Mouse (Mus musculus) kidney, adult 11 months (tissue): ENCODE data around the gene Pfpl.

ENCODE experiments used
- DNase-seq: peaks from one replicate; pipeline ENCODE4 v3.0.0; 2022

Pfpl gene

DNA sequence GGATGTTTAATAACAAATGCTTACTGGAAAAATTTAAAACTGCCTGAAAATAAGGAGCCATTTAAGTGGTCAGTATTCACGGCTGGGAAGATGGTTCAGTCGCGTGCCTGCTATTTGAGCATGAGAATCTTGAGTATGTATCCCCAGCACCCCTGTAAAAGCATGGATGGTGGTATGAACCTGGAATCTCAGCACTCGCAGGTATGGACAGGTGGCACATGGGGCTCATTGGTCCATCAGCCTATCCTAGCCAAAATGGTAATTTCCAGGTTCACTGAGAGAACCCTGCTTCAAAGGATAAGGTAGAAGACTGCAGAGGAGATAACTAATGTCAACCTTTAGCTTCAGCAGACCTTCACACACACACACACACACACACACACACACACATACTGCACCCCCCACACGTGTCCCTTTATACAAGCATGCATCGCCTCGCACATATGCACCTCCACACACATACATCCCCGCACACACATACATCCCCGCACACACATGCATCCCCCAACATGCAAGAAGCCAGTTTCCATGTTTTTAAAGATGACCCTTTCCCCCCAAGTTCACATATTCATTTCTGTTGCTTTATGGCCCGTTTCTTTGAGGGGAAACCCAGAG, 37.9 kb downstream of the Pfpl start:
- no peak for DNase-seq

DNA sequence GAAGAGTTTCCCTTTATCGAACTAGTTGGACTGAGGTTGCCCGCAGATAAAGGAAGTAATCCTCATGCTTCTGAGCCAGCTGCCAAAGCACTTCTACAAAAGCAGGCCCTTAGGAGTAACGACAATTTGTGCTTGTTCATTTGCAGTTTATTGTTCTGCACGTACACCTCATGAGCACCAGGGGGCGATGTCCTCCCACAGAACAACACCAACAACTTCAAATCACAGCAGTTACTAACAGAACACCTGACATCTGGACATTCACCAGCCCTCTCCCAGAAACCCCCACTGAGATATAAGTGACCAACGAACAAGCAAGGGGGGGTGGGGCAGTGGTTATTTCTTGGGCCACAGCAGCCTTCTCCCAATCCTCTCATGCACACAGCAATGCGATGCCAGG, 38.5 kb downstream of the Pfpl start:
- peak; percentile 67 for DNase-seq

DNA sequence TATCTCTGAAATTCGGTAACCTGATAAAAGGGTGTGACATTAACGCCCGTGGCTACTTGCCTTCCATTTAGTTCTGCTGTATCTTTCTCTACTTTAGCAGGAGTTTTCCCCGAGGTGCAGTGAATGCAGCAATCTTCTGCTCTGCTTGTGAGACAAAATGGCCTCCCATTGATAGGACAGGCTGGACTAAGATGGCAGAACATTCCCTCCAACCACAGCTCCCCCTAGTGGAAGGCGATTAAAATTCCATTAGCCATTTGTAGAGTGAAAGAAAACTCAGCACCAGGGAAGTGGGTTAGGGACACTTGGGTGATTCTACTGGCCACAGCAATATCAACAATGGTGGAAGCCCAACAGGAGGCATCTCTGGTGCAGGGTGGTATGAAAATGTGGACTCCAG, 39.7 kb downstream of the Pfpl start:
- no peak for DNase-seq

DNA sequence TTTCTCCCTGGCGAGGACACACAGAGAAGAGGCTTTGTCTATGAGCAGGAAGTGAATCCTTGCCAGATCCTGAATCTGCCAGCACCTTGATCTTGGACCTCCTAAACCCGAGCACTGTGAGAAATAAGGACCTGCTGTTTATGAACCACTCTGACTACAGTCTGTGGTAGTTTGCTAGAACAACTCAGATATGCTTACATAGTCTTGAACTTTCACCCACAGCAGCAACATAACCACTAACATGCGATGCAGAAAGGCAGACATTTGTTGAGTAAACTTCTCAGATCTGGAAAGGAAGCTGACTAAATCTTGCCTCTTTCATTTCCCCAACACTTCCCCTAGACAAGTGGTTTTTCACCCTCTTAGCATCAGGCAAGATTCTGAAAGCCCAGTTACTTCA, 44.2 kb downstream of the Pfpl start:
- no peak for DNase-seq

DNA sequence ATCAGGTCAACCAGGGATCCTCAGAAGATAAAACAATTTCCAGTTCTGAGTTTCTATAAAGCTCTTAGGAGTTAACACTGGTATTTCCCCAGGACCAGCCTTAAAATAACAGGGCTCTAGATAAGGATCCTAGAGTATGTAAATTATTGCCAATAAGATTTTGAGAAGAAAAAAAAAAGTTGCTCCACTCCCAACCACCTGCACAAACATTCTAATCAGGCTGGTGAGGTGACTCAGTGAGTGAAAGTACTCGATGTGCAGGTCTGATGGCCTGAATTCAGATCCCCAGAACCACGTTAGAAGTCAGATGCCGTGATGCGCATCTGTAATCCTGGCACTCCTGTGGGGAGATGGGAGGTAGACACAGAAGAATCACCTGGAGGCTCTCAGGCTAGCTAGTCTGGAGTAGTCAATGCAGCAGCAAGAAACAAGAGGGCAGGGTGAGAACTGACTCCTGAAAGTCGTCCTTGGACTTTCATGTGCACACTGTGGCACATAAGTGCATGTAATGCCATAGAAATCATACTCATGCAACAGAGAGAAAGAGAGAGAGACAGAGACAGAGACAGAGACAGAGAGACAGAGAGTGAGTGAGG, 44.8 kb downstream of the Pfpl start:
- no peak for DNase-seq

DNA sequence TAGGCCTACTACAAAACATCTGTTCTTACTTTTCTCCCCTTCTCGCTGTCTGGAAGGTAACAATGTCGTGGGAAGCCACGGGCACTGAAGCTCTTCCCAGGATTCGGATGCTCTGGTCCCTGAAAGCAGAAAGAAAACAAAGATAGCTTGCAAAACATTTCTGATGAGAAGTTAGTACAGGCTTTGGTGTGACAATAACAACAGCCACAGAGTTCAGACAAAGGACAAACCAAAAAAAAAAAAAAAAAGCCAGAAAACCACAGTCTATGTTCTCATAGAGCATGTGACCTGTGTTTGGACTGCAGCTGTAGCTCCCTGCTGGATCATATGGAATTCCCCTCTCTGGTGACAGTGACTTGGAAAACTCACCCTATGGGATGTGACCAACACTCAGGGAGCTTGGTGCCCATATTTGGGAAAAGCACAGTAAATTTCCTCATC, 45.5 kb downstream of the Pfpl start:
- no peak for DNase-seq

DNA sequence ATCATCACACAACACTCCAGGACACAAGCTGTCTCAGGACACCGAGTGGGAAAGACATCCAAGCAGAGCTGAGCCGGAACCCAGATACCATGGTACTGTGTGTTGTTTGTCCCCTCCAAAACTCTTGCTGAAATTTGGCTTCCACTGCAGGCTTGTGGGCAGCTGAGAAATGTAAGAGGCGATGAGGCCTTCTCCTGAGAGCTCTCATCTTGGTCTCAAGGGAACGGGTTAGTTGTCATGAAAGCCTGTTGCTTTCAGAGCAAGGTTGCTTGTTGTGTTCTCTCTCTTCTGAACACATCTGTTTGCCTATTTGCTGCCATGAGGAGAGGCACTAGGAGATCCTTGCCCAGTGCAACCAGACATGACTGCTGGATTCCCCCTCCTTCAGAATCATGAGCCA, 46.2 kb downstream of the Pfpl start:
- DNase-seq, result no peak

DNA sequence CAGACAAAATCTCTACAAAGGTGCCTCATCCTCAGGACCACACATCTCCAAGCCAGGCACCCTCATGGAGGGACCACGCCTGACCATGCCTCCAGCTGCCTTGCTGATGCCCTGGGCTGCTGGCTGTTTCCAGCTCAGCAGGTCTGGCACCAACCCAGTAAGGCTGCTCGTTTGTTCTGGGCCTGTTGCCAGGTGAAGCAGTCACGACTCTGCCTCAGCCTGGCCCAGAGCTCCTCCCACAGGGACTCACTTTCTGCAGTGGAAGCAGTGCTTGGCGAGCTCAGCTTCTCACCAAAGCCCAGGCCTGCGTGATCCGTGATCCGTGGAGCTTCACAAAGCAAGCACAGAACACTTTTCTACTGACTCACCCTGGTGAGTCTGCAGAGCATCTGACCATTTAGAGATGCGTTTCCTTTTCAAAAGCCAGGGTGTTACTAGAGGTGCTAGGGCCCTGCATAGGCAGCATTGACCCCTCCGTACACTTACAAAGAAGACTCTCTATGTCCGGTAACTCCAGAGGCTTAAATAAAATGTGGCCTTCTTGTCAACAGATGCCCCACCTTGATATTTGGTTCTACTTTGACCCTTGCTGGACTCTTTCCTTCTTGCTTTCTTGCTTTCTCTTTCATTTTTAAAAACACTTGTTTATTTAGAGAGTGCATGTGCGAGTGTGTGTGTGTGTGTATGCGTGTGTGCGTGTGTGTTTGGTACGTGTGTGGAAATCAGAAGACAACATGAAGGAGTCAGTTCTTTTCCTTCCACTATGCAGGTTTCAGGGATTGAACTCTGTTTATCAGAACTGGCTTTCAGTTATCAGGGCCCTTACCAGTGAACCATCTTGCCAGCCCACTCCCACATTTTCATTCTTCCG, 47.9 kb downstream of the Pfpl start:
- DNase-seq, result peak; percentile 95

DNA sequence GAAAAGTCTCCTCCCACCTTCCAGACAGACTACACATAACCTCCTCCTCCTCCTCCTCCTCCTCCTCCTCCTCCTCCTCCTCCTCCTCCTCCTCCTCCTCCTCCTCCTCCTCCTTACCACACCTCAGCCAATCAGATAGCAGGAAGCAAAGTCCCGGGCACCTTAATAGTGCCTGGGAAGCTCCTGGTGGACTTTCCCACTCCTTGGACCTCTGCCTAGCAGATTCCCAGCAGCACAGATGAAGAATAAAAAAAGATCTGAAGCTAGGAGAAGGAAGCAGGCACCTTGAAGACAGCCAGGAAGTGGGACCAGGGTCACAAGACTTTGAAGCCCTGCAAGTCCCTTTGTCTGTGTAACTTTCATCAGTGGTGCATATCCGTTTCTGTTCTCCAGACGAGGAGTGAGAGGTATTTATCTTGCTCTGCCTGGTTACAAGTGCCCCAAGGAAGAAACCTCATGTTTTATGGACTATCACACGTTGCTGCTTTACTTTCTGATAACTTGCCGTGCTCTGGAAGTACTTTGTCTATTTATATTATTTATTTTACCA, 49.1 kb downstream of the Pfpl start:
- DNase-seq, result peak; percentile 62

DNA sequence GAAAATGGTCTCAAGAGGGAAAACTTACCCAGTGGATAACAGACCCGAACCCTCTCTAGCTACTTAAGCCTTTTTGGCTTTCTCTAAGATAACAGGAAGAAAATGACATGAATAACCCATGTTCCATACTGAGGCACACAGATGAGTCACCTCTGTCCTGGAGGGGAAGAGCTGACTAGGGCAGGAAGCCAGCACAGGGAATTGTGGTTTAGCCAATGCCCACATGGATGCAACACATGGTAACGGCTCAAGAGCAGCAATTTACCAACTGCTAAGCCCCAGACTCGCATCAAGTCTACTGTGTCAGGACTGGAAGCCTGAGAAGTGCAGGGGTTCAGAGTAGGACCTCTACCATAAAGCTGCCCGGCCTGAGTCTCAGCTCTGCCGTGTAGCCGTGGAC, 50.7 kb downstream of the Pfpl start:
- DNase-seq, result no peak
